Mouse (Mus musculus) forebrain, postnatal 0 days (tissue): ENCODE measurements around the gene Kcnip3. TPM values are rescaled to one million over a fixed set of nuclear protein-coding genes. Genes with fewer than 3 reads are reported as not detected.

ENCODE experiments used
- ATAC-seq: fragments of 200-750 bp; cut with Nextera tagmentation; 2 replicates; pipeline ENCODE4 v1.8.0; 2017; ENCODE audit warnings: mild to moderate bottlenecking, moderate library complexity
- DNase-seq: peaks from one replicate; pipeline ENCODE4 v3.0.0-alpha.2; 2015
- H3K27ac ChIP-seq: fragments of 300-500 bp; sonication (generic); 2 replicates; pipeline ENCODE4 v1.5.1; 2014; ENCODE audit warnings: low read depth, mild to moderate bottlenecking, antibody characterized with exemption, low read length, moderate library complexity, mixed read lengths
- H3K27me3 ChIP-seq: fragments of 300-500 bp; sonication (generic); 2 replicates; pipeline ENCODE4 v1.6.1; 2014; ENCODE audit warnings: mild to moderate bottlenecking, low read length, mixed read lengths; ENCODE audit not compliant: insufficient read depth
- H3K36me3 ChIP-seq: fragments of 300-500 bp; sonication (generic); 2 replicates; pipeline ENCODE4 v1.6.1; 2014; ENCODE audit warnings: mild to moderate bottlenecking, moderate library complexity; ENCODE audit not compliant: insufficient read depth
- H3K4me1 ChIP-seq: fragments of 300-500 bp; sonication (generic); 2 replicates; pipeline ENCODE4 v1.6.1; 2014; ENCODE audit warnings: antibody characterized with exemption; ENCODE audit not compliant: insufficient read depth
- H3K4me2 ChIP-seq: fragments of 300-500 bp; sonication (generic); 2 replicates; pipeline ENCODE4 v1.6.1; 2014; ENCODE audit warnings: low read depth, mild to moderate bottlenecking, moderate library complexity
- H3K4me3 ChIP-seq: fragments of 300-500 bp; sonication (generic); 2 replicates; pipeline ENCODE4 v1.5.1; 2014; ENCODE audit warnings: low read depth, low read length, mixed read lengths
- H3K9ac ChIP-seq: fragments of 300-500 bp; sonication (generic); 2 replicates; pipeline ENCODE4 v1.6.1; 2014; ENCODE audit warnings: mild to moderate bottlenecking
- H3K9me3 ChIP-seq: fragments of 300-500 bp; sonication (generic); 2 replicates; pipeline ENCODE4 v1.6.1; 2016; ENCODE audit warnings: low read length
- CTCF ChIP-seq: sonication (generic); IDR thresholded peaks from 2 replicates; pipeline ENCODE4 v1.5.1; 2016; ENCODE audit warnings: antibody characterized with exemption, control low read depth, low read depth
- WGBS: fragments of 180-500 bp; shearing (Covaris S2); extraction: QIAGEN DNeasy Blood & Tissue Kit; methylation state at CpG from one replicate; pipeline ENCODE4 v1.1.7; 2014; 5-methylcytosine and 5-hydroxymethylcytosine counted together
- polyA plus RNA-seq: library from polyadenylated mRNA; unstranded; fragments of >200 nt; fragmentation: Nextera tagmentation; extraction: Ambion mirVana; gene quantifications from 2 replicates; pipeline ENCODE4 v1.2.1, GENCODE M21; 2015
- total RNA-seq: library from RNA; depleted of rRNA; stranded (reverse); fragments of >200 nt; gene quantifications from 2 replicates; pipeline ENCODE4 v1.2.3, GENCODE M21; 2014; rRNA removed

Kcnip3 gene
- total and polyA plus RNA-seq, 2 experiments from 2014 or later: 15.8 to 27.8 TPM

DNA sequence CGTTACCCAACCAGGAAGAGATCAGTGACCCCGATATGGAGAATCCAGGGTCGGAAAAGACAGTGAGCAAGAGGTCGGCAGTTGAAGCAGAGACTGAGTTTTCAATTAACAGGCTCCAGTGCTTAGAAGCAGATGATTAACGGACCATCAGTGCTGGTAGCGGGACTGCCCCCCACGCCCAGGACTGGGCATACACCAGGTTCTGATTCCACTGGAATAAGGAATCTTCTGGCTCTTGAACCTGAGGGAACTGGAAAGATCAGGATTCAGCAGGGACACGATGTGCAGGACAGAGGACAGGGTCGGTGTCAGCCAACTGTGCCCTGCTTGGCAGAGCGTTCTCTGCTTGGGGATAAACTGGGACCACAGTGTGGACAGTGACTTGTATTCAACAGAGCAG lies 106.1 kb downstream of the Kcnip3 start:
- Histone ChIP-seq H3K4me2 (no peak overlapping the region), H3K9ac (no peak overlapping the region), H3K4me1 (no peaks in the 10 kb centered on the region), H3K4me3 (no peak overlapping the region), H3K27me3 (no peaks in the 10 kb centered on the region), H3K27ac (no peak overlapping the region), H3K36me3 (no peaks in the 10 kb centered on the region), H3K9me3 (no peaks in the 10 kb centered on the region)
- DNase-seq (no peak), ATAC-seq (no peak)
- TF ChIP-seq CTCF: no peak
- WGBS: 78% methylated on average over 10 of the region's 10 CpGs

DNA sequence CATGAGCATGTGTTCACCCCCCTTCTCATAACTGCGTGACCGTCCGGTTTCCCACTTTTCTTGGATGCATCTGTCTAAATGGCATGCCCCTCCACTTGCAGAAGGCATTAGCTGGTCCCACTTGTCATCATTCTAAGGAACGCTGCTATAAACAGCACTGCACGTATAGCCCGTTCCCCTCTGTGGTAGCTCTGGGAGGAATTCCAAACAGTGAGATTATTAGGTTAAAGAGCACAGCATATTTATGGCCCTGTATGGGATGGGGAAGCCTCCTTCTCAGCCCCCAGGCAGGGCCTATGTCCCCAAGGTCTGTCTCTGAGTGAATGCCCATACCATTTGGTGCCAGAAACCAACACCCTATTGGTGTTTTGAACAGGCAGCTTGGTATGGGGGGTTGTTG lies 110.8 kb downstream of the Kcnip3 start:
- DNase-seq (no peak), ATAC-seq (no peak)
- Histone ChIP-seq H3K4me1 (no peaks in the 10 kb centered on the region), H3K9ac (no peak overlapping the region), H3K36me3 (no peaks in the 10 kb centered on the region), H3K27ac (no peak overlapping the region), H3K4me2 (no peak overlapping the region), H3K9me3 (no peaks in the 10 kb centered on the region), H3K4me3 (no peak overlapping the region), H3K27me3 (no peaks in the 10 kb centered on the region)
- no peak for TF ChIP-seq CTCF
- WGBS: 92% methylated on average over 6 of the region's 6 CpGs

Other genes starting within 250 kb of the Kcnip3 start
- gene Dusp2, start 185.9 kb downstream of the Kcnip3 start, total RNA-seq: 10.0 and 13.9 TPM in 2 replicates
- 19.1 and 20.2 TPM in 2 replicates for gene Dusp2, start 185.9 kb downstream of the Kcnip3 start, polyA plus RNA-seq
- gene Astl, start 183.5 kb downstream of the Kcnip3 start, total RNA-seq: not detected in 2 replicates
- gene Astl, start 183.5 kb downstream of the Kcnip3 start, polyA plus RNA-seq: not detected in 2 replicates
- gene Adra2b, start 158.9 kb downstream of the Kcnip3 start, total RNA-seq: 0.46 and 0.67 TPM in 2 replicates
- gene Adra2b, start 158.9 kb downstream of the Kcnip3 start, polyA plus RNA-seq: 0.38 and 0.80 TPM in 2 replicates
- 0.38 TPM in 1 of 2 replicates, not detected in the other for gene Gpat2, start 96.9 kb downstream of the Kcnip3 start, total RNA-seq
- 0.06 and 0.11 TPM in 2 replicates for gene Gpat2, start 96.9 kb downstream of the Kcnip3 start, polyA plus RNA-seq
- 26.3 and 28.8 TPM in 2 replicates for gene Fahd2a, start 77.5 kb downstream of the Kcnip3 start, total RNA-seq
- 27.1 and 27.4 TPM in 2 replicates for gene Fahd2a, start 77.5 kb downstream of the Kcnip3 start, polyA plus RNA-seq
- gene Prom2, start 19.4 kb upstream of the Kcnip3 start, total RNA-seq: not detected in 2 replicates
- gene Prom2, start 19.4 kb upstream of the Kcnip3 start, polyA plus RNA-seq: 0.04 TPM in 1 of 2 replicates, not detected in the other
- gene Zfp661, start 65.0 kb upstream of the Kcnip3 start, total RNA-seq: 7.4 and 8.2 TPM in 2 replicates
- 4.1 and 5.0 TPM in 2 replicates for gene Zfp661, start 65.0 kb upstream of the Kcnip3 start, polyA plus RNA-seq
- 65.9 and 85.2 TPM in 2 replicates for gene Mrps5, start 65.1 kb upstream of the Kcnip3 start, total RNA-seq
- gene Mrps5, start 65.1 kb upstream of the Kcnip3 start, polyA plus RNA-seq: 142 and 159 TPM in 2 replicates
- gene Mal, start 134.6 kb upstream of the Kcnip3 start, total RNA-seq: 2.5 and 2.7 TPM in 2 replicates
- 1.8 and 2.1 TPM in 2 replicates for gene Mal, start 134.6 kb upstream of the Kcnip3 start, polyA plus RNA-seq
- gene Mall, start 207.8 kb upstream of the Kcnip3 start, total RNA-seq: 0.46 and 1.3 TPM in 2 replicates
- 0.34 and 0.52 TPM in 2 replicates for gene Mall, start 207.8 kb upstream of the Kcnip3 start, polyA plus RNA-seq